Mouse (Mus musculus) lung, postnatal 0 days (tissue): ENCODE results near the gene Nol12.

ENCODE experiments used
- CTCF ChIP-seq: IDR thresholded peaks from 2 replicates; pipeline ENCODE4 v1.5.1; 2016; ENCODE audit warnings: antibody characterized with exemption, mild to moderate bottlenecking
- EP300 ChIP-seq: IDR thresholded peaks from 2 replicates; pipeline ENCODE4 v1.6.1; 2016; ENCODE audit warnings: antibody characterized with exemption, mild to moderate bottlenecking, control low read depth

DNA sequence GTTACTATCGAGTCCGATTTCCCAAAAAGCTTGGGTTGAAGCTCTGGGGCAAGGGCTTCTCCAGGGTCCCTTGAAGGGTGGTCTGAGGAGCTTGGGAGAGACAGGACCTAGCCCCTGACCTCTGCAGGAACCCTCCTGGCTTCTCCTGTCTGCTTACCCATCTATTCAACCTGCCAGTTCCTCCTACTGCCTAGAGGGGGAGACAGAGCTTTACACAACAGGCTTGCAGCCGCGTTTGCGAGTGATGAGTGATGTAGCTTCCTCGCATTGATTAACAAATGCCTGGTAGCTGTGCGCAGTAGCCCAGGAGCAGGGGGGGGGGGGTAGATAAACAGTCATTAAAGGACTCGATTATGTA, 19.1 kb upstream of the Nol12 start:
- peak; percentile 98 for TF ChIP-seq CTCF
- TF ChIP-seq EP300 = no peak
